ENCODE assay signal across 21 mouse cellular contexts in the genomic region with DNA sequence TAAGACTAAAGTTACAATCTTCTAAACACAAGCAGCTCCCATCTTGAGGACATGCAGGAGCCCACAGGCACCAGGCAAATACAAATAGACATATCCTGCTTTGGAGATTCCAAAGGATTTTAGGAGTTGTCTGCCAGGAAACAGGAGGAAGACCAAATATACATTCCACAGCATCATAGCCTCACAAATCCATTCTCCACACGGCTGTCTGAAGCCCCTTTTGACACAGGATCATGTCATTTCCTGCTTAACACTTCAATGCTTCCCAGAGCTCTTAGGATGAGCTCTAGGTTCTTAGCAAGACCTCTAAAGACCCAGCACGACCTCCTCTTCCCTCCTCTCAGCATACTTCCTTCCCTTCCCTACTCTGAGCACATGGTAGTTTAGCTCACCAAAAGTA.
DNase-seq lines count a peak whose midpoint lies in the region; ATAC-seq and TF ChIP-seq lines count a peak whose summit lies in the region.
"Had no signal": no experiment of that assay in that cellular context is flagged by ENCODE, and none has a peak within 500 bp of the region (broad histone marks: within the 10 kb centered on the region; RNA-seq: fewer than 3 reads in every experiment).

No protein-coding gene starts in this region.

- H3K9me3 ChIP-seq in heart, embryonic 13.5 days, result no peaks in the 10 kb centered on the region
- no peaks in the 10 kb centered on the region for H3K9me3 ChIP-seq in limb, embryonic 14.5 days (ENCODE audit: control insufficient read depth, low read length)
- no peaks in the 10 kb centered on the region for H3K9me3 ChIP-seq in limb, embryonic 10.5 days (replicated peaks)
- H3K9me3 ChIP-seq in embryonic facial prominence, embryonic 14.5 days (ENCODE audit: control insufficient read depth, low read length), result no peaks in the 10 kb centered on the region
- H3K9me3 ChIP-seq in limb, embryonic 15.5 days, result no peaks in the 10 kb centered on the region
- H3K9me3 ChIP-seq: heart, embryonic 10.5 days; liver, embryonic 15.5 days; megakaryocyte, embryonic 14.5 days had no signal

- 27% methylated on average over 2 of the region's 2 CpGs for WGBS in heart, embryonic 13.5 days
- 42% methylated on average over 2 of the region's 2 CpGs for WGBS in limb, embryonic 14.5 days
- WGBS in limb, embryonic 10.5 days, result 57% methylated on average over 2 of the region's 2 CpGs
- WGBS in embryonic facial prominence, embryonic 14.5 days, result 20% methylated on average over 2 of the region's 2 CpGs
- 35% methylated on average over 2 of the region's 2 CpGs for WGBS in limb, embryonic 15.5 days

- H3K9ac ChIP-seq in heart, embryonic 13.5 days, result no peak overlapping the region
- no peak overlapping the region for H3K9ac ChIP-seq in limb, embryonic 14.5 days (ENCODE audit: low read depth, low read length, severe bottlenecking)
- H3K9ac ChIP-seq in embryonic facial prominence, embryonic 14.5 days (ENCODE audit: low read depth, low read length), result no peak overlapping the region
- no peak overlapping the region for H3K9ac ChIP-seq in limb, embryonic 15.5 days
- H3K9ac ChIP-seq: liver, embryonic 15.5 days had no signal

- intact Hi-C loops in heart, postnatal 25 days (cut with DNase I), result no loop called here

- H3K4me1 ChIP-seq in heart, embryonic 13.5 days, result peaks cover 62% of the 10 kb centered on the region
- H3K4me1 ChIP-seq in limb, embryonic 14.5 days (ENCODE audit: control insufficient read depth, insufficient read depth, low read length), result peaks cover 18% of the 10 kb centered on the region
- H3K4me1 ChIP-seq in limb, embryonic 10.5 days, result peaks cover 21% of the 10 kb centered on the region
- peaks cover 28% of the 10 kb centered on the region for H3K4me1 ChIP-seq in embryonic facial prominence, embryonic 14.5 days (ENCODE audit: control insufficient read depth, insufficient read depth, low read length)
- peaks cover 39% of the 10 kb centered on the region for H3K4me1 ChIP-seq in limb, embryonic 15.5 days

- no peak for ATAC-seq in heart, embryonic 13.5 days (ENCODE audit: extremely low read depth, insufficient number of reproducible peaks, low FRiP score, low TSS enrichment)
- no peak for ATAC-seq in limb, embryonic 14.5 days (ENCODE audit: low FRiP score, low read depth)
- ATAC-seq in embryonic facial prominence, embryonic 14.5 days (ENCODE audit: low read depth), result no peak
- ATAC-seq in limb, embryonic 15.5 days (ENCODE audit: insufficient number of reproducible peaks, low FRiP score, low TSS enrichment, low read depth), result no peak
- ATAC-seq: forebrain, embryonic 16.5 days; hindbrain, postnatal 0 days; Patski had no signal

- H3K36me3 ChIP-seq in heart, embryonic 13.5 days, result no peaks in the 10 kb centered on the region
- no peaks in the 10 kb centered on the region for H3K36me3 ChIP-seq in limb, embryonic 14.5 days (ENCODE audit: control insufficient read depth, insufficient read depth, low read length)
- 0 out of 2 replicates have a peak, but pooled peaks cover 5% of the 10 kb centered on the region for H3K36me3 ChIP-seq in limb, embryonic 10.5 days
- H3K36me3 ChIP-seq in embryonic facial prominence, embryonic 14.5 days (ENCODE audit: control insufficient read depth, insufficient read depth, low read length), result no peaks in the 10 kb centered on the region
- no peaks in the 10 kb centered on the region for H3K36me3 ChIP-seq in limb, embryonic 15.5 days
- H3K36me3 ChIP-seq: liver, embryonic 15.5 days had no signal

- H3K27me3 ChIP-seq in heart, embryonic 13.5 days (replicated peaks), result no peaks in the 10 kb centered on the region
- H3K27me3 ChIP-seq in limb, embryonic 14.5 days (ENCODE audit: control insufficient read depth, insufficient read depth, low read length), result no peaks in the 10 kb centered on the region
- H3K27me3 ChIP-seq in limb, embryonic 10.5 days (ENCODE audit: low read depth, poor library complexity, severe bottlenecking), result no peaks in the 10 kb centered on the region
- no peaks in the 10 kb centered on the region for H3K27me3 ChIP-seq in embryonic facial prominence, embryonic 14.5 days (replicated peaks; ENCODE audit: control insufficient read depth, insufficient read depth, low read length)
- no peaks in the 10 kb centered on the region for H3K27me3 ChIP-seq in limb, embryonic 15.5 days
- H3K27me3 ChIP-seq: liver, embryonic 15.5 days; megakaryocyte, embryonic 14.5 days; Patski had no signal

- no peak for DNase-seq in heart, postnatal 25 days (ENCODE audit: low spot score)
- no peak for DNase-seq in limb, embryonic 14.5 days (ENCODE audit: low spot score)
- no peak for DNase-seq in limb, embryonic 10.5 days (ENCODE audit: low spot score)
- DNase-seq in embryonic facial prominence, embryonic 14.5 days (ENCODE audit: low spot score), result peak; percentile 72
- DNase-seq in cerebellum, adult 9-11 months, result no peak
- DNase-seq: adrenal gland, postnatal 36 days; B cell, adult 2 months; cerebellum, adult 9-10 months; gastrocnemius, adult 2 months; kidney, postnatal 25 days; right cerebral cortex, adult 18-20 months; spleen, adult 18-20 months; thymus, postnatal 36 days had no signal

- TF ChIP-seq POLR2A in limb, embryonic 14.5 days (IDR thresholded peaks at IDR 0.05; ENCODE audit: borderline replicate concordance, extremely low read depth, insufficient read depth, insufficient read length), result no peak

- no peak overlapping the region for H3K4me2 ChIP-seq in heart, embryonic 13.5 days
- no peak overlapping the region for H3K4me2 ChIP-seq in limb, embryonic 14.5 days (replicated peaks; ENCODE audit: low read depth, low read length, severe bottlenecking)
- H3K4me2 ChIP-seq in embryonic facial prominence, embryonic 14.5 days (ENCODE audit: low read depth, low read length), result no peak overlapping the region
- no peak overlapping the region for H3K4me2 ChIP-seq in limb, embryonic 15.5 days
- H3K4me2 ChIP-seq: liver, embryonic 15.5 days had no signal

- H3K4me3 ChIP-seq in heart, embryonic 13.5 days, result no peak overlapping the region
- H3K4me3 ChIP-seq in limb, embryonic 14.5 days (replicated peaks; ENCODE audit: low read length), result no peak overlapping the region
- no peak overlapping the region for H3K4me3 ChIP-seq in limb, embryonic 10.5 days
- H3K4me3 ChIP-seq in embryonic facial prominence, embryonic 14.5 days (ENCODE audit: low read depth, low read length), result no peak overlapping the region
- no peak overlapping the region for H3K4me3 ChIP-seq in limb, embryonic 15.5 days
- H3K4me3 ChIP-seq: gastrocnemius, adult 2 months; heart, embryonic 10.5 days; liver, embryonic 15.5 days; megakaryocyte, embryonic 14.5 days had no signal

- H3K27ac ChIP-seq in heart, embryonic 13.5 days (replicated peaks), result peak overlapping the region; percentile 21
- H3K27ac ChIP-seq in limb, embryonic 14.5 days (replicated peaks; ENCODE audit: low read depth, low read length), result 0 out of 2 replicates have a peak overlapping the region, but pooled peaks have one; percentile 0
- H3K27ac ChIP-seq in limb, embryonic 10.5 days, result no peak overlapping the region
- peak overlapping the region; percentile 56 for H3K27ac ChIP-seq in embryonic facial prominence, embryonic 14.5 days (replicated peaks; ENCODE audit: low read depth, low read length)
- H3K27ac ChIP-seq in limb, embryonic 15.5 days, result 0 out of 2 replicates have a peak overlapping the region, but pooled peaks have one; percentile 44
- H3K27ac ChIP-seq: heart, embryonic 10.5 days; hindbrain, postnatal 0 days; liver, embryonic 15.5 days had no signal
